Mouse (Mus musculus) cerebellum, adult 2 months (tissue): ENCODE measurements around the gene Alppl2. TPM values are rescaled to one million over a fixed set of nuclear protein-coding genes. Genes with fewer than 3 reads are reported as not detected.
A peak's percentile ranks its signal among the peaks of the same experiment; 100 is the strongest.

Source experiments
- DNase-seq, 2 experiments: peaks; one replicate each; pipeline ENCODE4 v3.0.0; 2021
- H3K27ac ChIP-seq: fragments of 200-500 bp; 2 replicates; pipeline ENCODE4 v1.5.1; 2012; ENCODE audit warnings: low read length, control low read depth, inconsistent platforms; ENCODE audit not compliant: insufficient read depth
- H3K27me3 ChIP-seq: fragments of 200-500 bp; 2 replicates; pipeline ENCODE4 v1.6.1; 2012; ENCODE audit warnings: inconsistent platforms, mild to moderate bottlenecking, low read length, moderate library complexity; ENCODE audit not compliant: control insufficient read depth, insufficient read depth
- H3K4me1 ChIP-seq: fragments of 200-500 bp; 2 replicates; pipeline ENCODE4 v1.6.1; 2011; ENCODE audit warnings: low read length; ENCODE audit not compliant: control insufficient read depth, insufficient read depth
- H3K4me3 ChIP-seq: fragments of 200-500 bp; replicated peaks from 2 replicates; pipeline ENCODE3; 2011; ENCODE audit warnings: mild to moderate bottlenecking, low read depth, low read length, control low read depth; ENCODE audit not compliant: insufficient read depth
- CTCF ChIP-seq: fragments of 200-500 bp; IDR thresholded peaks from 2 replicates; pipeline ENCODE4 v1.5.1; 2011; ENCODE audit warnings: low read depth, mild to moderate bottlenecking, control low read depth, low read length, moderate library complexity, borderline replicate concordance; ENCODE audit not compliant: insufficient read depth
- POLR2A ChIP-seq: fragments of 200-500 bp; IDR thresholded peaks from 2 replicates; pipeline ENCODE4 v1.6.1; 2011; ENCODE audit warnings: low read length, control low read depth, borderline replicate concordance; ENCODE audit not compliant: insufficient read depth
- WGBS: fragments of 180-500 bp; shearing (Covaris S2); methylation state at CpG from one replicate; pipeline ENCODE4 v1.1.7; 2018; 5-methylcytosine and 5-hydroxymethylcytosine counted together
- polyA plus RNA-seq: library from polyadenylated mRNA; depleted of rRNA; stranded (reverse); fragments of >200 nt; gene quantifications from 2 replicates; pipeline ENCODE4 v1.2.3, GENCODE M21; 2012; rRNA removed

Alppl2 gene
- polyA plus RNA-seq, 1 experiment, result not detected

DNA sequence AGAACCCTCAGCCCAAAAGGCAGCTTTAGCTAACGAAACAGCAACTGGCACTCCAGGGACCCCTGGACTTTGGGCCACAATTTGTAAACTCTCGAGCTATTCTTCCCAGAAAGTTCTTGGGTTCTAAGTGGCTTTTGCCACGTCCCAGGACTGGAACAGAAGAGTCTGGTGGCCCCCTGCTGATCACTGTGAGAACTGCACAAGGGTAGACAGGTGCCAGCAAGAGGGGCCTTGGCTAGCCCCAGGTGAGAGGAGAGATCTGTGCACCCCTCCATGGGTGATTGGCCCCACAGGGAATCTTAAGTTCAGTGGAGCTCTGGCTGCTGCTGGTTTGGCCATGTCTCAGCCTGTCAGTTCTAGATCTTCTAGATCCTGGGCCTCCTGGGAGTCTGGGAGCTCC lies 48.6 kb downstream of the Alppl2 start:
- WGBS, result 46% methylated on average over 3 of the region's 3 CpGs
- Histone ChIP-seq H3K27me3 (no peaks in the 10 kb centered on the region), H3K4me3 (no peak overlapping the region), H3K4me1 (no peaks in the 10 kb centered on the region), H3K27ac (no peak overlapping the region)
- TF ChIP-seq CTCF (peak; percentile 70; the same call in 1 of the 2 replicates), POLR2A (no peak)
- peak; percentile 47 to 71 for DNase-seq

DNA sequence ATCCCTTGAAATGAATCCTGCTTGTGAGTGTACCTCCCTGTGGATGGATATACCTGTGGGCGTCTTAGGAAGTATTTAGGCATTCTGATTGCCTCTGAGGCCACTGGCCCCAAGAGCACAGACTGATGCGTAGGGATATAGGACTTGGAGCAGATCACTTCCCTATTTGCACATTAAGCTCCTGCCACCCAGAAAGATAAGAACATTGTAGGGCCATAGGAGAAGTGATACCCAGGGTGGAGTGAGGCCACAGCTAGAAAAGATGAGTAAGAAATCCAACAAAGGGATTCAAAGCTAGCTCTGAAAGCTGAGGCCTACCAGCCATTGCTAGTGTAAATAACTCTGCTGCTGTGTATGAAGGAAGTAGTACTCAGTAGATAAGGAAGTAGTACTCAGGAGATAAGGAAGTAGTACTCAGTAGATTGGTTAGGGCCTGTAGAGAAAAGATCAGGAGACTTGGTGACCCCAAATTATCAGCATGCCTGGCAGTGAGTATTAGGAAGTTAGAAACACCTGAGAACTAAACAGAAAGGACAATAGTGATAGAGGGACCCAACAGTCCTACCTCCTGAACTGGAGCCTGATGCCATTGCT lies 51.2 kb downstream of the Alppl2 start:
- WGBS, result 100% methylated on average over 2 of the region's 2 CpGs
- no peaks in the 10 kb centered on the region for H3K27me3 ChIP-seq
- H3K4me3 ChIP-seq, result no peak overlapping the region
- H3K27ac ChIP-seq, result no peak overlapping the region
- DNase-seq, result no peak
- no peak for TF ChIP-seq CTCF
- TF ChIP-seq POLR2A, result no peak
- peaks cover 7% of the 10 kb centered on the region; the same call in 1 of the 2 replicates for H3K4me1 ChIP-seq

Other genes with a start within 250 kb of the Alppl2 start
- not detected in 2 replicates for gene Alpi, start 11.7 kb upstream of the Alppl2 start, polyA plus RNA-seq
- 0.08 TPM in 2 replicates for gene Akp3, start 35.0 kb upstream of the Alppl2 start, polyA plus RNA-seq
- gene Ecel1, start 66.6 kb upstream of the Alppl2 start, polyA plus RNA-seq, result 15.5 and 16.0 TPM in 2 replicates
- gene Prss56, start 93.4 kb upstream of the Alppl2 start, polyA plus RNA-seq, result 0.10 TPM in 2 replicates
- not detected in 2 replicates for gene Chrnd, start 100.7 kb upstream of the Alppl2 start, polyA plus RNA-seq
- gene Chrng, start 114.7 kb upstream of the Alppl2 start, polyA plus RNA-seq, result not detected in 2 replicates
- gene Eif4e2, start 124.0 kb upstream of the Alppl2 start, polyA plus RNA-seq, result 51.4 and 56.2 TPM in 2 replicates
- 61.8 and 65.7 TPM in 2 replicates for gene Efhd1, start 174.4 kb upstream of the Alppl2 start, polyA plus RNA-seq
- gene Gigyf2, start 237.1 kb upstream of the Alppl2 start, polyA plus RNA-seq, result 61.4 and 63.1 TPM in 2 replicates